ENCODE assay signal across 20 mouse cellular contexts in the genomic region with DNA sequence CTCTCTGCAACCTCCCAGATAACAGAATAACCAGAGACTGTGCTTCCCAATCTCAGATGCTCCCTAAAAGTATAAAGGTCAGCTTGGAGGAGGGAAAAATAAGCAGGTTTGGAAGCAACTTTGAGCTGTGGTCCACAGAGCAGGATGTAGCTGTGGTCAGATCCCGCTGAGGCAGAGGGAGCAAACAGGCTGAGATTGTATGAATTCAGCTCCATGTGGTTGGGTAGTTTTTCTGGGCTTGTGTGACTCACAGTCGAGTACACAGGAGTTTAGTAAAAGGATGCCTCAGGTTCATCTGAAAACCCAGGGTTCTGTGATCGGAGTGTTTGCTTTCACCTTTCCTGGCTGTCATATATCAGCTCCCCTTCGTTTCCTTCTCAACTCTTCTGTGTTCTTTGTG.
DNase-seq lines count a peak whose midpoint lies in the region; ATAC-seq lines count a peak whose summit lies in the region.
"Had no signal": no experiment of that assay in that cellular context is flagged by ENCODE, and none has a peak within 500 bp of the region (broad histone marks: within the 10 kb centered on the region; RNA-seq: fewer than 3 reads in every experiment).

No protein-coding gene starts in this region.

- ATAC-seq in intestine, embryonic 15.5 days: no peak
- ATAC-seq in intestine, embryonic 16.5 days: no peak
- no peak for ATAC-seq in limb, embryonic 13.5 days (ENCODE audit: low FRiP score, low read depth)

- no peaks in the 10 kb centered on the region for H3K9me3 ChIP-seq in intestine, embryonic 15.5 days
- no peaks in the 10 kb centered on the region for H3K9me3 ChIP-seq in intestine, embryonic 16.5 days (ENCODE audit: control insufficient read depth, low read length)
- H3K9me3 ChIP-seq in limb, embryonic 13.5 days: no peaks in the 10 kb centered on the region
- H3K9me3 ChIP-seq: forebrain, embryonic 12.5 days had no signal

- no peak overlapping the region for H3K4me2 ChIP-seq in intestine, embryonic 15.5 days (replicated peaks)
- no peak overlapping the region for H3K4me2 ChIP-seq in intestine, embryonic 16.5 days (ENCODE audit: low read depth, low read length)
- H3K4me2 ChIP-seq in limb, embryonic 13.5 days (replicated peaks): no peak overlapping the region
- H3K4me2 ChIP-seq: forebrain, embryonic 12.5 days; hindbrain, embryonic 14.5 days had no signal

- no peak overlapping the region for H3K9ac ChIP-seq in intestine, embryonic 15.5 days
- no peak overlapping the region for H3K9ac ChIP-seq in intestine, embryonic 16.5 days (ENCODE audit: low read depth, low read length)
- H3K9ac ChIP-seq in limb, embryonic 13.5 days: no peak overlapping the region
- H3K9ac ChIP-seq: forebrain, embryonic 12.5 days; hindbrain, embryonic 14.5 days had no signal

- no peak overlapping the region for H3K4me3 ChIP-seq in intestine, embryonic 15.5 days (replicated peaks)
- no peak overlapping the region for H3K4me3 ChIP-seq in intestine, embryonic 16.5 days (ENCODE audit: low read length)
- no peak overlapping the region for H3K4me3 ChIP-seq in limb, embryonic 13.5 days
- H3K4me3 ChIP-seq: forebrain, embryonic 12.5 days had no signal

- no peaks in the 10 kb centered on the region for H3K36me3 ChIP-seq in intestine, embryonic 15.5 days
- no peaks in the 10 kb centered on the region for H3K36me3 ChIP-seq in intestine, embryonic 16.5 days (ENCODE audit: control insufficient read depth, insufficient read depth, low read length)
- H3K36me3 ChIP-seq in limb, embryonic 13.5 days: no peaks in the 10 kb centered on the region
- H3K36me3 ChIP-seq: forebrain, embryonic 12.5 days had no signal

- H3K27me3 ChIP-seq in intestine, embryonic 15.5 days (replicated peaks): no peaks in the 10 kb centered on the region
- H3K27me3 ChIP-seq in intestine, embryonic 16.5 days (replicated peaks; ENCODE audit: control insufficient read depth, insufficient read depth, low read length): no peaks in the 10 kb centered on the region
- no peaks in the 10 kb centered on the region for H3K27me3 ChIP-seq in limb, embryonic 13.5 days
- H3K27me3 ChIP-seq: CH12.LX; forebrain, embryonic 12.5 days had no signal

- 52% methylated on average over 4 of the region's 4 CpGs for WGBS in intestine, embryonic 15.5 days
- 52% methylated on average over 4 of the region's 4 CpGs for WGBS in intestine, embryonic 16.5 days
- 65% methylated on average over 4 of the region's 4 CpGs for WGBS in limb, embryonic 13.5 days

- DNase-seq in 3134 (ENCODE audit: extremely low read depth, insufficient read length, low spot score) (peak; percentile 10), 3T3-L1 (ENCODE audit: low read depth, low spot score) (peak; percentile 70)
- DNase-seq in embryo, embryonic 9.5 days (ENCODE audit: extremely low spot score): no peak
- no peak for DNase-seq in layer of hippocampus, adult 9-10 months (ENCODE audit: low spot score)
- DNase-seq: cerebellum, adult 18-20 months; cerebellum, postnatal 25 days; embryo, embryonic 11 days; heart, postnatal 36 days; kidney, adult 18-20 months; lung, postnatal 10 days; midbrain, embryonic 14.5 days; right cerebral cortex, postnatal 25 days; thymus, postnatal 25 days had no signal

- 0 out of 2 replicates have a peak overlapping the region, but pooled peaks have one; percentile 17 for H3K27ac ChIP-seq in intestine, embryonic 15.5 days
- H3K27ac ChIP-seq in intestine, embryonic 16.5 days (ENCODE audit: low read length): no peak overlapping the region
- 0 out of 2 replicates have a peak overlapping the region, but pooled peaks have one; percentile 22 for H3K27ac ChIP-seq in limb, embryonic 13.5 days
- H3K27ac ChIP-seq: forebrain, embryonic 12.5 days; hindbrain, embryonic 14.5 days; kidney, postnatal 0 days had no signal

- peaks cover 24% of the 10 kb centered on the region for H3K4me1 ChIP-seq in intestine, embryonic 15.5 days (replicated peaks)
- peaks cover 13% of the 10 kb centered on the region for H3K4me1 ChIP-seq in intestine, embryonic 16.5 days (ENCODE audit: control insufficient read depth, insufficient read depth, low read length)
- peaks cover 17% of the 10 kb centered on the region for H3K4me1 ChIP-seq in limb, embryonic 13.5 days
- H3K4me1 ChIP-seq: forebrain, embryonic 12.5 days had no signal

Comparison
In these comparisons a context has a peak if more than half of its experiments do, and no peak if none do; other contexts are left out.
1. DNase-seq: peak in 3134 (single experiment) and 3T3-L1 (single experiment); none in embryo, embryonic 9.5 days (single experiment) and layer of hippocampus, adult 9-10 months (single experiment).